Mouse (Mus musculus) sigmoid colon, adult 10 weeks (tissue): ENCODE data around the gene 1500009L16Rik. TPM values are rescaled to one million over a fixed set of nuclear protein-coding genes. Genes with fewer than 3 reads are reported as not detected.

Experiments used
- polyA plus RNA-seq: library from polyadenylated mRNA; stranded (reverse); fragments of 350-450 nt; fragmentation: Illumina TruSeq; extraction: RNeasy Lipid Tissue Mini Kit (QIAGEN cat#74804); gene quantifications from one replicate; pipeline ENCODE4 v1.2.3, GENCODE M21; 2014; ENCODE audit warnings: low read depth, low replicate concordance

The 1500009L16Rik gene
- 12.2 TPM for polyA plus RNA-seq

GRCm38 (mm10) chr10:83722579-83723031 is at the start of gene 1500009L16Rik:
1500009L16Rik (plus strand) TSS chr10:83722865.

Other genes with a start within 250 kb of the 1500009L16Rik start
- gene Aldh1l2, start 188.7 kb upstream of the 1500009L16Rik start, polyA plus RNA-seq, result 1.9 TPM
- gene Washc4, start 179.1 kb upstream of the 1500009L16Rik start, polyA plus RNA-seq, result 50.9 TPM
- gene Appl2, start 74.1 kb upstream of the 1500009L16Rik start, polyA plus RNA-seq, result 689 TPM